Mouse (Mus musculus) forebrain, embryonic 13.5 days (tissue): ENCODE results near the gene Ubac1. TPM values are rescaled to one million over a fixed set of nuclear protein-coding genes. Genes with fewer than 3 reads are reported as not detected.

Source experiments
- ATAC-seq: fragments of 200-750 bp; cut with Nextera tagmentation; 2 replicates; pipeline ENCODE4 v1.8.0; 2017
- H3K27ac ChIP-seq: fragments of 300-500 bp; sonication (generic); 2 replicates; pipeline ENCODE4 v1.5.1; 2015; ENCODE audit warnings: inconsistent platforms, mild to moderate bottlenecking, moderate library complexity
- H3K27me3 ChIP-seq: fragments of 300-500 bp; sonication (generic); 2 replicates; pipeline ENCODE4 v1.6.1; 2015; ENCODE audit warnings: mild to moderate bottlenecking, inconsistent platforms
- H3K36me3 ChIP-seq: fragments of 300-500 bp; sonication (generic); 2 replicates; pipeline ENCODE4 v1.6.1; 2015; ENCODE audit warnings: mild to moderate bottlenecking, inconsistent platforms; ENCODE audit not compliant: poor library complexity, severe bottlenecking
- H3K4me1 ChIP-seq: fragments of 300-500 bp; sonication (generic); 2 replicates; pipeline ENCODE4 v1.6.1; 2015; ENCODE audit warnings: inconsistent platforms
- H3K4me2 ChIP-seq: fragments of 300-500 bp; sonication (generic); 2 replicates; pipeline ENCODE4 v1.6.1; 2015; ENCODE audit warnings: inconsistent platforms, mild to moderate bottlenecking, moderate library complexity
- H3K4me3 ChIP-seq: fragments of 300-500 bp; sonication (generic); 2 replicates; pipeline ENCODE4 v1.5.1; 2015; ENCODE audit warnings: mild to moderate bottlenecking, inconsistent platforms
- H3K9ac ChIP-seq: fragments of 300-500 bp; sonication (generic); 2 replicates; pipeline ENCODE4 v1.6.1; 2015; ENCODE audit warnings: mild to moderate bottlenecking, inconsistent platforms
- H3K9me3 ChIP-seq: fragments of 300-500 bp; sonication (generic); replicated peaks from 2 replicates; pipeline ENCODE4 v1.6.1; 2016; ENCODE audit warnings: inconsistent platforms
- WGBS: fragments of 180-500 bp; shearing (Covaris S2); methylation state at CpG from one replicate; pipeline ENCODE4 v1.1.7; 2015; 5-methylcytosine and 5-hydroxymethylcytosine counted together
- polyA plus RNA-seq: library from polyadenylated mRNA; unstranded; fragments of >200 nt; fragmentation: Nextera tagmentation; extraction: Ambion mirVana; gene quantifications from 2 replicates; pipeline ENCODE4 v1.2.1, GENCODE M21; 2015

Ubac1 gene
- polyA plus RNA-seq, 1 experiment from 2014 or later = 83.8 TPM

- no peaks in the 10 kb centered on the region for H3K4me1 ChIP-seq
- no peak for ATAC-seq
- H3K36me3 ChIP-seq = no peaks in the 10 kb centered on the region
- H3K4me2 ChIP-seq = no peak overlapping the region
- H3K27ac ChIP-seq = no peak overlapping the region
- no peaks in the 10 kb centered on the region for H3K9me3 ChIP-seq
- no peak overlapping the region for H3K9ac ChIP-seq
- H3K27me3 ChIP-seq = 0 out of 2 replicates have a peak, but pooled peaks cover 2% of the 10 kb centered on the region
- H3K4me3 ChIP-seq = no peak overlapping the region
- WGBS = 82% methylated on average over 5 of the region's 5 CpGs
Measured at GRCm38 (mm10) chr2:26048816-26049215, 27.3 kb upstream of the Ubac1 start.

GRCm38 (mm10) chr2:26044216-26044615 is 22.7 kb upstream of the Ubac1 start:
- Histone ChIP-seq H3K4me1 (peaks cover 7% of the 10 kb centered on the region; the same call in 1 of the 2 replicates), H3K4me2 (no peak overlapping the region), H3K4me3 (no peak overlapping the region), H3K9me3 (no peaks in the 10 kb centered on the region), H3K36me3 (no peaks in the 10 kb centered on the region), H3K9ac (no peak overlapping the region), H3K27ac (no peak overlapping the region), H3K27me3 (0 out of 2 replicates have a peak, but pooled peaks cover 2% of the 10 kb centered on the region)
- WGBS = 80% methylated on average over 9 of the region's 9 CpGs
- ATAC-seq = no peak

GRCm38 (mm10) chr2:26042603-26043002 is 21.1 kb upstream of the Ubac1 start:
- H3K4me1 ChIP-seq = peaks cover 7% of the 10 kb centered on the region; the same call in 1 of the 2 replicates
- H3K4me2 ChIP-seq = no peak overlapping the region
- H3K9ac ChIP-seq = no peak overlapping the region
- 0 out of 2 replicates have a peak, but pooled peaks cover 1% of the 10 kb centered on the region for H3K27me3 ChIP-seq
- H3K27ac ChIP-seq = no peak overlapping the region
- no peak for ATAC-seq
- no peak overlapping the region for H3K4me3 ChIP-seq
- H3K36me3 ChIP-seq = no peaks in the 10 kb centered on the region
- 85% methylated on average over 3 of the region's 3 CpGs for WGBS
- no peaks in the 10 kb centered on the region for H3K9me3 ChIP-seq

GRCm38 (mm10) chr2:26041163-26041810 is 19.7 kb upstream of the Ubac1 start:
- H3K4me1 ChIP-seq = peaks cover 7% of the 10 kb centered on the region; the same call in 1 of the 2 replicates
- H3K27me3 ChIP-seq = no peaks in the 10 kb centered on the region
- no peaks in the 10 kb centered on the region for H3K36me3 ChIP-seq
- H3K9ac ChIP-seq = no peak overlapping the region
- no peak overlapping the region for H3K4me3 ChIP-seq
- 66% methylated on average over 14 of the region's 14 CpGs for WGBS
- H3K9me3 ChIP-seq = no peaks in the 10 kb centered on the region
- no peak overlapping the region for H3K27ac ChIP-seq
- ATAC-seq = no peak
- no peak overlapping the region for H3K4me2 ChIP-seq

GRCm38 (mm10) chr2:26039951-26040350 is 18.4 kb upstream of the Ubac1 start:
- H3K36me3 ChIP-seq = no peaks in the 10 kb centered on the region
- H3K27ac ChIP-seq = no peak overlapping the region
- 0 out of 2 replicates have a peak, but pooled peaks cover 5% of the 10 kb centered on the region for H3K27me3 ChIP-seq
- H3K4me3 ChIP-seq = no peak overlapping the region
- H3K9me3 ChIP-seq = no peaks in the 10 kb centered on the region
- no peak overlapping the region; the same call in 1 of the 2 replicates for H3K4me2 ChIP-seq
- peak; percentile 51; the same call in 1 of the 2 replicates for ATAC-seq
- peaks cover 7% of the 10 kb centered on the region; the same call in 1 of the 2 replicates for H3K4me1 ChIP-seq
- H3K9ac ChIP-seq = no peak overlapping the region
- 50% methylated on average over 14 of the region's 14 CpGs for WGBS

GRCm38 (mm10) chr2:26037386-26037785 is 15.8 kb upstream of the Ubac1 start:
- WGBS = 78% methylated on average over 6 of the region's 6 CpGs
- ATAC-seq = no peak
- peaks cover 7% of the 10 kb centered on the region; the same call in 1 of the 2 replicates for H3K4me1 ChIP-seq
- H3K27ac ChIP-seq = no peak overlapping the region
- no peak overlapping the region for H3K9ac ChIP-seq
- no peaks in the 10 kb centered on the region for H3K36me3 ChIP-seq
- no peak overlapping the region for H3K4me2 ChIP-seq
- H3K9me3 ChIP-seq = no peaks in the 10 kb centered on the region
- H3K27me3 ChIP-seq = peaks cover 12% of the 10 kb centered on the region; the same call in 1 of the 2 replicates
- H3K4me3 ChIP-seq = no peak overlapping the region

- 90% methylated on average over 15 of the region's 15 CpGs for WGBS
- no peak for ATAC-seq
- H3K4me3 ChIP-seq = no peak overlapping the region
Measured at GRCm38 (mm10) chr2:26034344-26035050, 12.9 kb upstream of the Ubac1 start.

GRCm38 (mm10) chr2:26030288-26030687 is 8.7 kb upstream of the Ubac1 start:
- no peak overlapping the region for H3K9ac ChIP-seq
- peaks cover 16% of the 10 kb centered on the region; the same call in 1 of the 2 replicates for H3K27me3 ChIP-seq
- WGBS = 48% methylated on average over 3 of the region's 3 CpGs
- no peak overlapping the region for H3K4me3 ChIP-seq
- no peak overlapping the region for H3K27ac ChIP-seq
- no peaks in the 10 kb centered on the region for H3K36me3 ChIP-seq
- H3K9me3 ChIP-seq = no peaks in the 10 kb centered on the region
- no peak for ATAC-seq
- H3K4me2 ChIP-seq = no peak overlapping the region
- H3K4me1 ChIP-seq = no peaks in the 10 kb centered on the region

More at GRCm38 (mm10) chr2:26034344-26035050, 12.9 kb upstream of the Ubac1 start:
- Histone ChIP-seq H3K36me3 (no peaks in the 10 kb centered on the region), H3K4me1 (no peaks in the 10 kb centered on the region), H3K4me2 (no peak overlapping the region), H3K27ac (no peak overlapping the region), H3K9ac (no peak overlapping the region), H3K9me3 (no peaks in the 10 kb centered on the region), H3K27me3 (peaks cover 19% of the 10 kb centered on the region; the same call in 1 of the 2 replicates)

- Histone ChIP-seq H3K27me3 (0 out of 2 replicates have a peak, but pooled peaks cover 2% of the 10 kb centered on the region), H3K27ac (no peak overlapping the region), H3K9ac (no peak overlapping the region), H3K36me3 (no peaks in the 10 kb centered on the region), H3K4me1 (peaks cover 16% of the 10 kb centered on the region), H3K4me3 (no peak overlapping the region), H3K9me3 (no peaks in the 10 kb centered on the region), H3K4me2 (no peak overlapping the region)
- ATAC-seq = no peak
- 36% methylated on average over 4 of the region's 4 CpGs for WGBS
Measured at GRCm38 (mm10) chr2:26024138-26025075, 2.9 kb upstream of the Ubac1 start.

- Histone ChIP-seq H3K9me3 (no peaks in the 10 kb centered on the region), H3K36me3 (peaks cover 3% of the 10 kb centered on the region; the same call in 1 of the 2 replicates), H3K9ac (no peak overlapping the region), H3K27me3 (0 out of 2 replicates have a peak, but pooled peaks cover 2% of the 10 kb centered on the region), H3K4me1 (peaks cover 16% of the 10 kb centered on the region), H3K27ac (no peak overlapping the region), H3K4me2 (no peak overlapping the region), H3K4me3 (no peak overlapping the region)
- no peak for ATAC-seq
- 79% methylated on average over 1 of the region's 1 CpGs for WGBS
Measured at GRCm38 (mm10) chr2:26022626-26023025, 1.1 kb upstream of the Ubac1 start.

GRCm38 (mm10) chr2:26022258-26022565 is 665 bp upstream of the Ubac1 start:
- WGBS = 84% methylated on average over 8 of the region's 8 CpGs
- H3K9me3 ChIP-seq = no peaks in the 10 kb centered on the region
- no peak overlapping the region for H3K27ac ChIP-seq
- peaks cover 16% of the 10 kb centered on the region for H3K4me1 ChIP-seq
- H3K9ac ChIP-seq = no peak overlapping the region
- H3K4me2 ChIP-seq = peak overlapping the region; percentile 48; the same call in 1 of the 2 replicates
- H3K27me3 ChIP-seq = 0 out of 2 replicates have a peak, but pooled peaks cover 2% of the 10 kb centered on the region
- peaks cover 3% of the 10 kb centered on the region; the same call in 1 of the 2 replicates for H3K36me3 ChIP-seq
- no peak for ATAC-seq
- no peak overlapping the region for H3K4me3 ChIP-seq
